Mouse (Mus musculus) CH12.LX (cell line): ENCODE data around the gene Arel1. TPM values are rescaled to one million over a fixed set of nuclear protein-coding genes. Genes with fewer than 3 reads are reported as not detected.

ENCODE experiments used
- DNase-seq: peaks from one replicate; pipeline ENCODE4 v3.0.0-alpha.2; 2013; ENCODE audit errors: extremely low read depth
- H3K27ac ChIP-seq: 2 replicates; pipeline ENCODE4 v1.5.1; 2012; ENCODE audit warnings: low read depth, mild to moderate bottlenecking, control low read depth, moderate library complexity; ENCODE audit not compliant: insufficient read depth
- H3K27me3 ChIP-seq: replicated peaks from 2 replicates; pipeline ENCODE3; 2012; ENCODE audit warnings: inconsistent platforms
- H3K36me3 ChIP-seq, 2 experiments: replicated peaks in 1 of 2; 2 replicates each; pipeline versions ENCODE3 to v1.6.1; 2012; ENCODE audit warnings: inconsistent platforms in 1 of 2, low read length in 1 of 2, mild to moderate bottlenecking in 1 of 2, mixed read lengths in 1 of 2, moderate library complexity in 1 of 2; ENCODE audit not compliant: control insufficient read depth in 1 of 2, insufficient read depth in 1 of 2
- H3K4me1 ChIP-seq, 2 experiments: 2 replicates each; pipeline ENCODE4 v1.6.1; 2012; ENCODE audit warnings: inconsistent platforms in 1 of 2, moderate library complexity in 1 of 2; ENCODE audit not compliant: insufficient read depth in 2 of 2, control insufficient read depth in 1 of 2
- H3K4me2 ChIP-seq: 2 replicates; pipeline ENCODE4 v1.6.1; 2012; ENCODE audit warnings: low read depth, mild to moderate bottlenecking, control low read depth; ENCODE audit not compliant: poor library complexity, insufficient read depth, severe bottlenecking
- H3K4me3 ChIP-seq, 3 experiments: fragments of 150-350 bp in 1 of 3; sonication (generic) in 1 of 3; replicated peaks in 1 of 3; 2 replicates each; pipeline versions ENCODE3 to v1.5.1; 2011 to 2012; ENCODE audit warnings: low read depth in 2 of 3, low read length in 2 of 3, mild to moderate bottlenecking in 2 of 3, moderate library complexity in 2 of 3, control low read depth in 1 of 3, improper control_type of control experiment in 1 of 3, inconsistent platforms in 1 of 3, mixed read lengths in 1 of 3; ENCODE audit not compliant: poor library complexity in 1 of 3
- H3K79me2 ChIP-seq: replicated peaks from 2 replicates; pipeline ENCODE4 v1.6.1; 2012; ENCODE audit warnings: mild to moderate bottlenecking, moderate library complexity; ENCODE audit not compliant: control insufficient read depth, poor library complexity, insufficient read depth, severe bottlenecking; ENCODE audit errors: extremely low read depth
- H3K9ac ChIP-seq: 2 replicates; pipeline ENCODE4 v1.6.1; 2012; ENCODE audit warnings: low read depth, mild to moderate bottlenecking, control low read depth, moderate library complexity; ENCODE audit not compliant: insufficient read depth
- H3K9me3 ChIP-seq: replicated peaks from 2 replicates; pipeline ENCODE3; 2012; ENCODE audit warnings: low read length, inconsistent platforms, mixed read lengths
- BHLHE40 ChIP-seq: IDR thresholded peaks from 2 replicates; pipeline ENCODE4 v1.6.1; 2011; ENCODE audit warnings: mild to moderate bottlenecking, low read depth, low read length, improper control_type of control experiment
- CHD1 ChIP-seq: IDR thresholded peaks from 2 replicates; pipeline ENCODE4 v1.6.1; 2012; ENCODE audit warnings: low read depth, low read length, improper control_type of control experiment, inconsistent platforms
- CHD2 ChIP-seq: IDR thresholded peaks from 2 replicates; pipeline ENCODE4 v1.6.1; 2011; ENCODE audit warnings: low read length, improper control_type of control experiment
- CTCF ChIP-seq, 2 experiments: IDR thresholded peaks in 1 of 2; conservative IDR thresholded peaks in 1 of 2; 2 replicates each; pipeline ENCODE4 v1.5.1; 2011 to 2012; ENCODE audit warnings: low read depth in 2 of 2, low read length in 2 of 2, improper control_type of control experiment in 1 of 2, inconsistent platforms in 1 of 2, mild to moderate bottlenecking in 1 of 2, moderate library complexity in 1 of 2
- ELF1 ChIP-seq: IDR thresholded peaks from 2 replicates; pipeline ENCODE4 v1.6.1; 2014; ENCODE audit warnings: low read depth, mild to moderate bottlenecking, inconsistent platforms, low read length, improper control_type of control experiment
- GABPA ChIP-seq: IDR thresholded peaks from 2 replicates; pipeline ENCODE4 v1.6.1; 2012; ENCODE audit warnings: low read depth, low read length, improper control_type of control experiment, inconsistent platforms; ENCODE audit not compliant: insufficient replicate concordance
- IRF4 ChIP-seq: IDR thresholded peaks from 2 replicates; pipeline ENCODE4 v1.6.1; 2014; ENCODE audit warnings: low read depth, mild to moderate bottlenecking, inconsistent platforms, low read length, improper control_type of control experiment
- JUN ChIP-seq: IDR thresholded peaks from 2 replicates; pipeline ENCODE4 v1.6.1; 2011; ENCODE audit warnings: low read depth, mild to moderate bottlenecking, low read length, improper control_type of control experiment, moderate library complexity; ENCODE audit not compliant: insufficient read depth
- KAT2A ChIP-seq: IDR thresholded peaks from 2 replicates; pipeline ENCODE4 v1.6.1; 2012; ENCODE audit warnings: low read length, improper control_type of control experiment, inconsistent platforms; ENCODE audit not compliant: insufficient replicate concordance
- MEF2A ChIP-seq: IDR thresholded peaks from 2 replicates; pipeline ENCODE4 v1.6.1; 2014; ENCODE audit warnings: low read depth, mild to moderate bottlenecking, inconsistent platforms, low read length, improper control_type of control experiment, borderline replicate concordance
- NELFE ChIP-seq: IDR thresholded peaks from 2 replicates; pipeline ENCODE4 v1.6.1; 2011; ENCODE audit warnings: low read depth, low read length, improper control_type of control experiment
- PAX5 ChIP-seq: IDR thresholded peaks from 2 replicates; pipeline ENCODE4 v1.6.1; 2012; ENCODE audit warnings: low read length, inconsistent platforms, mixed read lengths
- POLR2A ChIP-seq: IDR thresholded peaks from 2 replicates; pipeline ENCODE4 v1.6.1; 2011; ENCODE audit warnings: low read depth, mild to moderate bottlenecking, improper control_type of control experiment, low read length
- POLR2AphosphoS2 ChIP-seq: IDR thresholded peaks from 2 replicates; pipeline ENCODE4 v1.6.1; 2011; ENCODE audit warnings: low read depth, low read length, improper control_type of control experiment
- RAD21 ChIP-seq: IDR thresholded peaks from 2 replicates; pipeline ENCODE4 v1.6.1; 2011; ENCODE audit warnings: low read depth, mild to moderate bottlenecking, low read length, improper control_type of control experiment, moderate library complexity
- SMC3 ChIP-seq: IDR thresholded peaks from 2 replicates; pipeline ENCODE4 v1.6.1; 2011; ENCODE audit warnings: low read depth, low read length, improper control_type of control experiment
- TBP ChIP-seq: conservative IDR thresholded peaks from 2 replicates; pipeline ENCODE4 v1.6.1; 2011; ENCODE audit warnings: low read depth, low read length, improper control_type of control experiment
- UBTF ChIP-seq: IDR thresholded peaks from 2 replicates; pipeline ENCODE4 v1.6.1; 2012; ENCODE audit warnings: low read depth, mild to moderate bottlenecking, inconsistent platforms, low read length, improper control_type of control experiment, moderate library complexity
- ZC3H11A ChIP-seq: IDR thresholded peaks from 2 replicates; pipeline ENCODE4 v1.6.1; 2012; ENCODE audit warnings: low read depth, mild to moderate bottlenecking, inconsistent platforms, low read length, improper control_type of control experiment
- ZMIZ1 ChIP-seq: IDR thresholded peaks from 2 replicates; pipeline ENCODE4 v1.6.1; 2012; ENCODE audit warnings: low read depth, mild to moderate bottlenecking, inconsistent platforms, low read length, improper control_type of control experiment
- ZNF384 ChIP-seq: IDR thresholded peaks from 2 replicates; pipeline ENCODE4 v1.6.1; 2012; ENCODE audit warnings: low read depth, low read length, improper control_type of control experiment, inconsistent platforms
- dilution Hi-C: fragments of 300-500 bp; cut with MboI; formaldehyde crosslinking; loops from 2 replicates; pipeline ENCODE4 v1.14.3; 2020; ENCODE audit warnings: low sequenced_read_pairs; ENCODE audit not compliant: extremely low pct_unique_long_range_greater_than_20kb, extremely low pct_ligation_motif_present
- in situ Hi-C: fragments of 300-500 bp; cut with MboI; formaldehyde crosslinking; loops from 3 replicates; pipeline ENCODE4 v1.14.3; 2019; ENCODE audit warnings: low sequenced_read_pairs, low pct_ligation_motif_present, low pct_unique_long_range_greater_than_20kb, mixed read lengths
- polyA plus RNA-seq: library from polyadenylated mRNA; unstranded; fragments of >175 nt; gene quantifications from 2 replicates; pipeline ENCODE4 v1.2.1, GENCODE M21; 2012; ENCODE audit warnings: low read depth; ENCODE audit not compliant: insufficient read length
- total RNA-seq, 2 experiments: library from RNA; depleted of rRNA; stranded (reverse); fragments of 300-350 nt in 1 of 2; fragments of >200 nt in 1 of 2; gene quantifications; 2 replicates each; pipeline ENCODE4 v1.2.3; 2012 to 2014

The Arel1 gene
- total and polyA plus RNA-seq, 3 experiments, result 16.9 to 22.5 (median 21.6) TPM

DNA sequence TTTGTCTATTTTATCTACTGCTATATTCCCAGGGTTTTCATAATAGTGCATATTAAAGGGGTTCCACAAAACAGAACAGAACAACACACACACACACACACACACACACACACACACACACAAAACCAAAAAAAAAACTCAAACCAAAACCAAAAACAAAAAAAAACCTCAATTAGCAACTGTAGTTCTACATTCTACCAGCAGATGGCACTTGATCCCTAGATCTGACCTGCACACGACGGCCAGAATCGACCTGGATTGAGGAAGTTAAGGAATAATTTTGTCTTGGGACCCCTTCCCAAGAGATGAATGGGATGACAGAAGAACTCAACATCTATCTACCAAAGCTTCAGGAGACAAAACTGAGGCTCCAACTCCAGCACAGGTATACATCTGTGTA is 97.3 kb downstream of the Arel1 start:
- no peak overlapping the region for H3K9ac ChIP-seq
- H3K4me3 ChIP-seq, result no peak overlapping the region
- no peaks in the 10 kb centered on the region for H3K36me3 ChIP-seq
- H3K4me2 ChIP-seq, result peak overlapping the region; percentile 33; the same call in 1 of the 2 replicates
- peak; percentile 48 for DNase-seq
- H3K4me1 ChIP-seq, result no peaks in the 10 kb centered on the region; a peak in 1 of 4 replicates
- dilution Hi-C loops (no loop called here), in situ Hi-C loops (no loop called here)
- H3K79me2 ChIP-seq, result no peaks in the 10 kb centered on the region
- no peak overlapping the region for H3K27ac ChIP-seq
- peaks cover 7% of the 10 kb centered on the region for H3K9me3 ChIP-seq
- no peak for TF ChIP-seq CHD2
- TF ChIP-seq RAD21, result peak; percentile 76
- no peak for TF ChIP-seq KAT2A
- peak; percentile 75 for TF ChIP-seq SMC3
- no peak for TF ChIP-seq JUN
- TF ChIP-seq CTCF (conservative IDR thresholded peaks at IDR 0.05 in 1 of 2, IDR thresholded peaks at IDR 0.05 in 1 of 2; ENCODE audit: low read depth in 2 of 2, low read length in 2 of 2), result peak; percentile 62 to 78
- no peak for TF ChIP-seq POLR2AphosphoS2
- TF ChIP-seq ZMIZ1, result no peak
- peak; percentile 11; the same call in 1 of the 2 replicates for TF ChIP-seq ZC3H11A
- peak; percentile 95 for TF ChIP-seq ZNF384
- H3K27me3 ChIP-seq, result peaks cover 27% of the 10 kb centered on the region

- Histone ChIP-seq H3K9me3 (peaks cover 7% of the 10 kb centered on the region), H3K27ac (no peak overlapping the region), H3K4me3 (no peak overlapping the region), H3K79me2 (no peaks in the 10 kb centered on the region), H3K27me3 (peaks cover 24% of the 10 kb centered on the region), H3K9ac (no peak overlapping the region), H3K4me1 (no peaks in the 10 kb centered on the region; a peak in 1 of 4 replicates), H3K4me2 (no peak overlapping the region)
- DNase-seq, result no peak
- dilution Hi-C loops, result no loop called here
- TF ChIP-seq TBP, result no peak
- no peak for TF ChIP-seq GABPA
- TF ChIP-seq UBTF, result no peak
- no peak for TF ChIP-seq POLR2A
- no peak for TF ChIP-seq PAX5
- TF ChIP-seq BHLHE40, result no peak
- TF ChIP-seq NELFE, result no peak
- TF ChIP-seq POLR2AphosphoS2, result no peak
- TF ChIP-seq ELF1, result no peak
- TF ChIP-seq MEF2A, result no peak
- no peak for TF ChIP-seq CHD1
- no peak for TF ChIP-seq CHD2
- no peak for TF ChIP-seq SMC3
- TF ChIP-seq JUN, result no peak
- TF ChIP-seq IRF4, result no peak
- TF ChIP-seq, all 38 proteins: peak for 0
- H3K36me3 ChIP-seq, result no peaks in the 10 kb centered on the region
- in situ Hi-C loops, result no loop called here
Measured at GRCm38 (mm10) chr12:84872310-84872709, 98.4 kb downstream of the Arel1 start.

Other genes starting within 250 kb of the Arel1 start
- 63.7 and 73.4 TPM in 2 replicates for gene Npc2, start 197.7 kb downstream of the Arel1 start, total RNA-seq (2012; rRNA removed)
- gene Npc2, start 197.7 kb downstream of the Arel1 start, total RNA-seq (2014; rRNA removed), result 97.5 and 98.5 TPM in 2 replicates
- 80.3 and 89.0 TPM in 2 replicates for gene Npc2, start 197.7 kb downstream of the Arel1 start, polyA plus RNA-seq
- 59.1 and 59.7 TPM in 2 replicates for gene Isca2, start 197.6 kb downstream of the Arel1 start, total RNA-seq (2012; rRNA removed)
- gene Isca2, start 197.6 kb downstream of the Arel1 start, total RNA-seq (2014; rRNA removed), result 75.3 and 90.4 TPM in 2 replicates
- 50.4 and 55.1 TPM in 2 replicates for gene Isca2, start 197.6 kb downstream of the Arel1 start, polyA plus RNA-seq
- gene Ltbp2, start 94.4 kb downstream of the Arel1 start, total RNA-seq (2012; rRNA removed), result under 0.01 and 0.25 TPM in 2 replicates
- 0.19 TPM in 1 of 2 replicates, not detected in the other for gene Ltbp2, start 94.4 kb downstream of the Arel1 start, total RNA-seq (2014; rRNA removed)
- 0.61 and 0.97 TPM in 2 replicates for gene Ltbp2, start 94.4 kb downstream of the Arel1 start, polyA plus RNA-seq
- gene Fcf1, start within 50 bp of the Arel1 start, total RNA-seq (2012; rRNA removed), result 152 and 188 TPM in 2 replicates
- gene Fcf1, start within 50 bp of the Arel1 start, total RNA-seq (2014; rRNA removed), result 273 and 340 TPM in 2 replicates
- 239 and 265 TPM in 2 replicates for gene Fcf1, start within 50 bp of the Arel1 start, polyA plus RNA-seq
- gene Ylpm1, start 25.4 kb upstream of the Arel1 start, total RNA-seq (2012; rRNA removed), result 20.1 and 22.3 TPM in 2 replicates
- 19.3 and 20.7 TPM in 2 replicates for gene Ylpm1, start 25.4 kb upstream of the Arel1 start, total RNA-seq (2014; rRNA removed)
- 56.8 and 58.7 TPM in 2 replicates for gene Ylpm1, start 25.4 kb upstream of the Arel1 start, polyA plus RNA-seq
- gene Prox2, start 139.9 kb upstream of the Arel1 start, total RNA-seq (2012; rRNA removed), result 11.6 and 13.3 TPM in 2 replicates
- 2.4 TPM in 2 replicates for gene Prox2, start 139.9 kb upstream of the Arel1 start, total RNA-seq (2014; rRNA removed)
- gene Prox2, start 139.9 kb upstream of the Arel1 start, polyA plus RNA-seq, result 4.5 and 5.2 TPM in 2 replicates
- gene Dlst, start 139.9 kb upstream of the Arel1 start, total RNA-seq (2012; rRNA removed), result 116 and 122 TPM in 2 replicates
- gene Dlst, start 139.9 kb upstream of the Arel1 start, total RNA-seq (2014; rRNA removed), result 144 TPM in 2 replicates
- gene Dlst, start 139.9 kb upstream of the Arel1 start, polyA plus RNA-seq, result 165 and 208 TPM in 2 replicates
- 0.21 and 0.97 TPM in 2 replicates for gene Rps6kl1, start 180.4 kb upstream of the Arel1 start, total RNA-seq (2012; rRNA removed)
- 0.36 and 0.43 TPM in 2 replicates for gene Rps6kl1, start 180.4 kb upstream of the Arel1 start, total RNA-seq (2014; rRNA removed)
- gene Rps6kl1, start 180.4 kb upstream of the Arel1 start, polyA plus RNA-seq, result 0.59 and 0.86 TPM in 2 replicates
- gene Pgf, start 206.9 kb upstream of the Arel1 start, total RNA-seq (2012; rRNA removed), result 0.34 and 0.50 TPM in 2 replicates
- 0.64 and 0.76 TPM in 2 replicates for gene Pgf, start 206.9 kb upstream of the Arel1 start, total RNA-seq (2014; rRNA removed)
- 0.73 and 1.7 TPM in 2 replicates for gene Pgf, start 206.9 kb upstream of the Arel1 start, polyA plus RNA-seq
- gene Eif2b2, start 248.6 kb upstream of the Arel1 start, total RNA-seq (2012; rRNA removed), result 123 and 138 TPM in 2 replicates
- 83.6 and 94.9 TPM in 2 replicates for gene Eif2b2, start 248.6 kb upstream of the Arel1 start, total RNA-seq (2014; rRNA removed)
- 143 and 180 TPM in 2 replicates for gene Eif2b2, start 248.6 kb upstream of the Arel1 start, polyA plus RNA-seq